Mouse (Mus musculus): Measurements from ENCODE around the gene Sptlc2.
A peak's percentile ranks its signal among the peaks of the same experiment; 100 is the strongest.
"Not testable (repeated sequence)": the region's sequence is repeated elsewhere in the genome, so short reads cannot be mapped to it uniquely, and the experiment has no call there.

Gene Sptlc2

DNA sequence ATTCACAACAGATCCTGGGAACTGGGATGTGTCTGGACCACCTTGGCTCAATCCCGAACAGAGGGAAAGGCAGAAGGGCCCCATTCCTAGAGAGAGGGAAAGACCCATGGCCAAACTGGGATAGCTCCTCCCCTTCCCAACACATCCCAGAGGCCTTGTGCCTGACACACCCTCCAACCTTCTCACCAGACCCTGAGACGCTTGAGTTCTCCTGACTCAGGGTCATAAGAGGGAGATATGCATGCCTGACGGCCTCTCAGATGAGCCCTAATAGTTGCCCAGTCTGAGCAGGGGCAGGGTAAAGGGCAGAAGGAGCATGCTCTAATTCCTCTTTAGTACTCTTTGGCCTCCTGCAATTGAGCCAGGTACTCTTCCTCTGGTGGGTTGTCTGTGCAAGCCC, 108.8 kb downstream of the Sptlc2 start:
- DNase-seq (ENCODE audit: low spot score in 2 of 2) = no peak

DNA sequence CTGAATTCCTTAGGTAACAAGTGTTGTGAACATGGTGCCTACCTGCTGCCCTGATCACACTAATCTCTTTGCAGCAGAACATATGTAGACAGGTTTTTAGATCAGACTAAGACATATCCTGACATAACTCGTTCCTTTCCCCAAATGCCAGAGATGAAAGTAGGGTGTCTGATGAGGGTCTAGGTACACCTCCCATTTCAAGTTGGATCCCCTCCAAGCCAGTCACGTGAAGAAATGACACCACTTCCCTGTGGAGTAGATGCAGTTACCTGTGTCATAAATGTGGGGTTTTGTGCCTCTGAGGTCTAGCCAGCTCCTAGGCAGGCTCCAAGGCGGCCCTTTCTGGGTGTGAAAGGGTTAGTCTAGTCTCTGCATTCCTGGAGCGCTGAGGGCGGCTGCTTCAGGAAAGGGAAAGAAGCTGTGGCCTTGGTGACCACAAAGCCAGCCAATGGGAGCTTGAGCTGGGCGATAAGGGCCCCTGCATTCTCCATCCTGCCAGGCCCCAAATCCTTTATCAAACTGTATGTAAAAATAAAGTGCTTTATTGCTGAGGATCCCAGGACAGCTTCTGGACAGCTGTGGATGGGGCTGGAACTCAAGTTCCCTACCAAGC, 109.9 kb downstream of the Sptlc2 start:
- DNase-seq (ENCODE audit: low spot score in 2 of 2) = no peak

DNA sequence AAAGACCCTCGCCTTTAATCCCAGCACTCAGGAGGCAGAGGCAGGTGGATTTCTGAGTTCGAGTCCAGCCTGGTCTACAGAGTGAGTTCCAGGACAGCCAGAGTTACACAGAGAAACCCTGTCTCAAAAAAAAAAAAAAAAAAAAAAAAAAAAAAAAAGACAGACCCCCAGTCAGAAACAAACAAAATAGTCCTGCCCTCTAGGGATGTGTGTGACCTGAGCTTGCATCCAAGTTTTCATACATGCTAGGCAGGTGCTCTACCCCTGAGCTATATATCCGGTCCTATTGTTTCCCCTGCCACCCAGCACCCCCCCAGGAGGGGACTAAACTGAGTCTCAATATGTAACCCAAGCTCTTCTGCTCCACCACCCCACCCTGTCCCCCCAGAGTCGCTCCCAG, 110.9 kb downstream of the Sptlc2 start:
- not testable (repeated sequence) for DNase-seq (ENCODE audit: low spot score in 2 of 2)

DNA sequence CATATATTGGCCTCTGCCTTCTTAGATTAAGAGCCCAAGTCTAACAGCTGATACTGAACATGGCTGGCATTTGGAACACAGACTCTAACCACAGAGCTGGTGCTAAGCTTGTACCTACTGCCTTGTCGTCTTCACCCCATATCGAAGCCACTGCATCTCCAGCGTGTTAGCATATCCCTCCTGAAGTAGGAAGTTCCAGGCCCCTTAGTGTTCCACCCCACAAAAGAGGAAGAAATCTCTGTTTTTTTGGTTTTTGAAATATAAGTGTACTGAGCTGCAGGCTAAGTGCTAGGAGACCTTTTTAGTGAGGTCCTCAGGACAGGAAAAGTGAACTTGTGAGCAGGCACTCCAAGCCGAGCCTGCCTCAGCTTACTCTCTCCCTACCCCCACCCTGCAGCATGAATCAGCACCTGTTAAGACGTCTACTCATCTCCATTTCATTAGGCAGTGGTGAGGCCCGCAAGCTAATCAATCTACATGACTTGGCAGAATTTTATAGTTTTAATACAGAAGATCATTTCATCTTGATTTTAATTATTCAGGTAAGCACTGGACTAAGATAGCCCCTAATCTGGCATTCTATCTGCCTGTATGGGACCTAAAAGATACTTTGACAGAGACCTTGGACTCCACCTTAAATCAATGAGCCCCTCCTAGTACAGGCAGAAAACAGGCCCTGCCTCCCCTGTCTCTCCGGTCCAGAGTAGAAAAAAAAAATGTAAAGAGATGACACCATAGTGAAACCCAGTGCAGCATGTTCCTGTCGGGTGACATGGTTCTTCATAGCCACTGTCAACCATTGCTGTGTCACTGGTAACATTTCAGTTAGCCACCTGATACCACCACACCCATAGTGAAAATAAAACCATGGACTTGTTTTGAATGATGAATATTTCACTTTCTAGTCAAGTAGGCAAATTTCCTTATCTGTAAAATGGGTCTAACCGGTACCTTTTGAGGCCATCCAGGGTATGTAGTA, 113.0 kb downstream of the Sptlc2 start:
- DNase-seq (ENCODE audit: low spot score in 2 of 2) = no peak

- no peak for DNase-seq (ENCODE audit: low spot score in 2 of 2)
These were observed 120.5 kb downstream of the Sptlc2 start for GRCm38 (mm10) chr12:87267682-87268081.

GRCm38 (mm10) chr12:87266827-87267603, 121.1 kb downstream of the Sptlc2 start:
- no peak for DNase-seq (ENCODE audit: low spot score in 2 of 2)

DNA sequence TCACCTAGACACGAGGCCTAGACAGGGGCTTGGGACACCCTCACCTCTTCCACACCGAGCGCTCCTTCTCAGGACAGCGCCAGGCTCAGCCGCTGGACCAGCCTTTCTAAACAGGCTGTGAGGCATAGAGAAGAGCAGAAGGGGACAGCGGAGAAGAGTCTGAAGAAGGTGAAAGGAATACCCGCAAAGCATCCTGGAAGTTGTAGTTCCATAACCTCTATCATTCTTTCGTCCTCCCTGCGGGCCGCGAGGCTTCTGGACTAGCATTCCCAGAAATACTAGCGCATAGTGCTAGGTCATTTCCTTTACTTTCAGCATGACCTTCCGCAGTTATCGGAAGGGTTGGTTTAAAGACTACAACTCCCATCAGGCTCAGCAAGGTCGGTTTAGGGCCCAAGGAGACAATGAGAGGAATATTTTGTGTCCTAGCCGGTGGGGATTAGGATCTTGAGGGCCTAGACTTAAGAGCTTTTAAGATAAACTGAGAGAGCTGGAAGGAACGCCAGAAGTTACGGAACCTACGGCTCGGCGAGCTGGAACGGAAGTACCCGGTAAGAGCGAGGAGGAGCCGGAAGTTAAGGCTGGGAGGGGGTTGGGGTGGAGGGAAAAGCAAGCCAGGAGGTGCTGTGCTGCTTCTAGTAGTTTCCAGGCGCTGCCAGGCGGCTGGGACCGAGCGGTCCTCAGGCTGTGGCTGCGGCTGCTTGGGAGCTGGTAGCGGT, 121.9 kb downstream of the Sptlc2 start, which contains the start of the genes Vipas39 and Ahsa1:
Vipas39 (minus strand) TSS at position 149 of the 719 bp plus-strand sequence.
Ahsa1 (plus strand) TSS at position 372 of the 719 bp plus-strand sequence.
- DNase-seq (ENCODE audit: low spot score in 2 of 2) = peak; percentile 83 to 87

DNA sequence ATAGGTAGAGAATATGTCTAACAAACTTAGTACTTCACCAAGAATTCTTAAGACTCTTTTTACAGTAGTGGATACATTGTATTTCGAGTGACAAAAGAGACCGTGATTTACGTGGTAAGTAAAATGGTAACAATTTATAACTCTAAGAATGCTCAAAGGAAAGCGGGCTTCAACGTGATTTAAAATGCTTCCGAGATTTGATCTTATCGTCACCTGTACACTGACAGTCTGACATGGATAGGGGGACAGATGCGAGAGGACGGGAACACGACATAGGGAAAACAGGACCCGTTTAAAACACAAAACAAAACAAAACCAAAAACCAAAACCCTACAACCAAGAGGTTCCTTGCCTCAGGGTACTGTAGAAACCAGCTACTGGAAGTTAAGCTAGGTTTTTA, 122.7 kb downstream of the Sptlc2 start:
- no peak for DNase-seq (ENCODE audit: low spot score in 2 of 2)

DNA sequence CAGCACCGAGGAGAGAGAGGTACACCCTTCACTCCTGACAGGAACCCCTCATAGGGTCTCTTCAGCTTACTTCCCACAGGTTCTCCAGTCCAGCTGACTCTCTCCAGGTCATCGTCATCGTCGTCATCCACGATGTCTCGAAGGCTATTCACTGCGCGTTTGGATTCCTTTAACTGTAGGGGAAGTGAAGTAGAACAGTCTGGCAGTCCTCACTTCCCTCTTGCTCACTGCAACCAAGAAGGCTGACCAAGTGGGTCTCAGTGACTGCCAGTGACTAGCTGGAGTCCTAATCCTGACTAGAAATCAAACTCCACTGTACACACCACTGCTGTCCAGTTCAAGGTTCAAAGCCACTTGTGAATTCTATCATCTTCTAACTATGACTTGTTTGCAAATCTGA, 127.6 kb downstream of the Sptlc2 start:
- DNase-seq (ENCODE audit: low spot score in 2 of 2) = no peak

- no peak for DNase-seq (ENCODE audit: low spot score in 2 of 2)
These were observed 131.5 kb downstream of the Sptlc2 start for GRCm38 (mm10) chr12:87256629-87257028.
